Mouse (Mus musculus) adrenal gland, postnatal 14 days (tissue): Measurements from ENCODE around the gene H2al1e. TPM values are rescaled to one million over a fixed set of nuclear protein-coding genes. Genes with fewer than 3 reads are reported as not detected.

Experiments used
- total RNA-seq: library from RNA; stranded (reverse); gene quantifications from 2 replicates; pipeline ENCODE4 v1.2.3, GENCODE M21; 2021

H2al1e gene
- total RNA-seq, 1 experiment from 2014 or later = not detected

Other genes starting within 250 kb of the H2al1e start
- not detected in 2 replicates for gene H2al1a, start 12.7 kb upstream of the H2al1e start, total RNA-seq
- not detected in 2 replicates for gene H2al1b, start 9.5 kb upstream of the H2al1e start, total RNA-seq
- not detected in 2 replicates for gene H2al1c, start 6.3 kb upstream of the H2al1e start, total RNA-seq
- not detected in 2 replicates for gene H2al1d, start 3.1 kb upstream of the H2al1e start, total RNA-seq
- not detected in 2 replicates for gene H2al1f, start 3.2 kb downstream of the H2al1e start, total RNA-seq
- not detected in 2 replicates for gene H2al1g, start 6.3 kb downstream of the H2al1e start, total RNA-seq
- not detected in 2 replicates for gene H2al1h, start 9.6 kb downstream of the H2al1e start, total RNA-seq
- gene H2al1i, start 12.7 kb downstream of the H2al1e start, total RNA-seq = not detected in 2 replicates
- gene H2al1j, start 15.9 kb downstream of the H2al1e start, total RNA-seq = not detected in 2 replicates